Mouse (Mus musculus): Measurements from ENCODE around the gene Engase. TPM values are rescaled to one million over a fixed set of nuclear protein-coding genes. Genes with fewer than 3 reads are reported as not detected.

The Engase gene
- polyA plus RNA-seq (2017; shearing (Covaris generic)) = 14.2 TPM

GRCm38 (mm10) chr11:118476396-118477373 lies at the start of gene Engase:
Gene Engase (plus strand): TSS chr11:118476829.

DNA sequence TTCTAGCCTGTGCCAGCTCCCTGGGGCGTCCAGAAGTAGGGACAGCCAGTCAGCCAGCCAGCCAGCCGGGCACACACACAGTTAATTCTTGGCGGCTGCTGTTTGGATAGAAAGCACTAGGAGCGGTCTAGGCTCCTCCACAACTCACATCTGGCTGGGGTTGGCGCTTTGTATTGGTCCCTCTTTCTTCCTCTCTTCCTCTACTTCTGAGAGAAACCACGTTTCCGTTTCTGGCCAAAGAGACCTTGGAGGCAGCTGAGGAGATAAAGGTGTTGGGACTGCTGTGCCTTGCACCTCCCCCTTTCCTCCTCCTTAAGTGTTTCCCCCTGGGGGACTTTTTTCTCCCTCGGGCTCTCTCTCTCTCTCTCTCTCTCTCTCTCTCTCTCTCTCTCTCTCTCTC lies 48.6 kb upstream of the Engase start, which contains the start of gene C1qtnf1:
Gene C1qtnf1 (plus strand): TSS at position 218 of the 400 bp plus-strand sequence.

Other genes with a start within 250 kb of the Engase start
- 314 TPM for gene Cyth1, start 228.2 kb upstream of the Engase start, polyA plus RNA-seq (2017; shearing (Covaris generic))
- gene Usp36, start 186.6 kb upstream of the Engase start, polyA plus RNA-seq (2017; shearing (Covaris generic)) = 31.6 TPM
- 0.12 TPM for gene Cep295nl, start 134.3 kb upstream of the Engase start, polyA plus RNA-seq (2017; shearing (Covaris generic))
- 80.2 TPM for gene Timp2, start 121.1 kb upstream of the Engase start, polyA plus RNA-seq (2017; shearing (Covaris generic))
- gene Lgals3bp, start 74.7 kb upstream of the Engase start, polyA plus RNA-seq (2017; shearing (Covaris generic)) = 133 TPM
- 43.7 TPM for gene Cant1, start 57.7 kb upstream of the Engase start, polyA plus RNA-seq (2017; shearing (Covaris generic))
- gene C1qtnf1, start 48.6 kb upstream of the Engase start, polyA plus RNA-seq (2017; shearing (Covaris generic)) = not detected